Mouse (Mus musculus) ES-E14 (cell line): ENCODE results near the gene Fbxw10. TPM values are rescaled to one million over a fixed set of nuclear protein-coding genes. Genes with fewer than 3 reads are reported as not detected.

Experiments used
- DNase-seq: peaks from one replicate; pipeline ENCODE4 v3.0.0-alpha.2; 2013; ENCODE audit warnings: low read depth, low spot score
- H3K27ac ChIP-seq: 2 replicates; pipeline ENCODE4 v1.5.1; 2012; ENCODE audit warnings: low read depth, mild to moderate bottlenecking, low read length, moderate library complexity, mixed read lengths; ENCODE audit not compliant: poor library complexity, insufficient read depth, severe bottlenecking
- H3K36me3 ChIP-seq: 2 replicates; pipeline ENCODE4 v1.6.1; 2012; ENCODE audit warnings: mild to moderate bottlenecking, low read length, moderate library complexity, mixed read lengths; ENCODE audit not compliant: control insufficient read depth, poor library complexity, insufficient read depth, severe bottlenecking
- H3K4me1 ChIP-seq, 2 experiments: fragments of 150-350 bp in 1 of 2; sonication (generic) in 1 of 2; 2 replicates each; pipeline ENCODE4 v1.6.1; 2012; ENCODE audit warnings: low read length in 2 of 2, mild to moderate bottlenecking in 1 of 2, mixed read lengths in 1 of 2; ENCODE audit not compliant: control insufficient read depth in 2 of 2, insufficient read depth in 2 of 2, poor library complexity in 1 of 2
- H3K4me3 ChIP-seq, 2 experiments: fragments of 150-350 bp in 1 of 2; sonication (generic) in 1 of 2; 2 replicates each; pipeline ENCODE4 v1.5.1; 2012; ENCODE audit warnings: low read length in 2 of 2, low read depth in 1 of 2, mild to moderate bottlenecking in 1 of 2, mixed read lengths in 1 of 2; ENCODE audit not compliant: insufficient read depth in 1 of 2, poor library complexity in 1 of 2, severe bottlenecking in 1 of 2
- H3K9ac ChIP-seq: 2 replicates; pipeline ENCODE4 v1.6.1; 2012; ENCODE audit warnings: low read depth, mild to moderate bottlenecking, low read length, mixed read lengths; ENCODE audit not compliant: poor library complexity, insufficient read depth, severe bottlenecking
- H3K9me3 ChIP-seq: fragments of 150-350 bp; sonication (generic); 2 replicates; pipeline ENCODE4 v1.6.1; 2012; ENCODE audit warnings: low read depth, mild to moderate bottlenecking, low read length; ENCODE audit not compliant: control insufficient read depth, insufficient read depth
- CHD2 ChIP-seq: IDR thresholded peaks from 2 replicates; pipeline ENCODE4 v1.6.1; 2014; ENCODE audit warnings: mild to moderate bottlenecking, low read depth, low read length, inconsistent platforms
- HCFC1 ChIP-seq: IDR thresholded peaks from 2 replicates; pipeline ENCODE4 v1.6.1; 2012; ENCODE audit warnings: low read length, inconsistent platforms, borderline replicate concordance; ENCODE audit not compliant: insufficient read depth
- MAFK ChIP-seq: IDR thresholded peaks from 2 replicates; pipeline ENCODE4 v1.6.1; 2014; ENCODE audit warnings: mild to moderate bottlenecking, low read depth, low read length, inconsistent platforms; ENCODE audit not compliant: insufficient read depth
- ZC3H11A ChIP-seq: IDR thresholded peaks from 2 replicates; pipeline ENCODE4 v1.6.1; 2012; ENCODE audit warnings: low read depth, mild to moderate bottlenecking, inconsistent platforms, low read length, borderline replicate concordance
- ZNF384 ChIP-seq: IDR thresholded peaks from 2 replicates; pipeline ENCODE4 v1.6.1; 2012; ENCODE audit warnings: low read depth, low read length, inconsistent platforms
- in situ Hi-C, 2 experiments: fragments of 600-800 bp; cut with MboI; formaldehyde crosslinking; loops; one replicate each; pipeline ENCODE4 v1.15.1; 2025; ENCODE audit warnings: low sequenced_read_pairs in 2 of 2, inconsistent platforms in 1 of 2; ENCODE audit not compliant: unreplicated experiment in 2 of 2
- total RNA-seq: library from RNA; depleted of rRNA; stranded (reverse); fragments of 300-350 nt; gene quantifications from 2 replicates; pipeline ENCODE4 v1.2.3, GENCODE M21; 2012

Fbxw10 gene
- total RNA-seq, 1 experiment = 0.85 TPM

- Histone ChIP-seq H3K4me1 (peaks cover 9 to 12% of the 10 kb centered on the region in 2 experiments; a peak in 2 of 4 replicates), H3K4me3 (no peak overlapping the region), H3K9ac (no peak overlapping the region), H3K36me3 (no peaks in the 10 kb centered on the region), H3K27ac (no peak overlapping the region), H3K9me3 (no peaks in the 10 kb centered on the region)
- TF ChIP-seq ZNF384 (no peak), CHD2 (no peak), ZC3H11A (no peak), HCFC1 (no peak), MAFK (no peak)
- in situ Hi-C loops = no loop called here
- no peak for DNase-seq
These were observed 854 bp downstream of the Fbxw10 start for GRCm38 (mm10) chr11:62847655-62848191.

- no peaks in the 10 kb centered on the region for H3K9me3 ChIP-seq
- no peak for DNase-seq
- peaks cover 9 to 14% of the 10 kb centered on the region in 2 experiments; a peak in 2 of 4 replicates for H3K4me1 ChIP-seq
- TF ChIP-seq ZC3H11A = no peak
- no peak for TF ChIP-seq ZNF384
- no peak for TF ChIP-seq CHD2
- TF ChIP-seq MAFK = no peak
- no peak for TF ChIP-seq HCFC1
- H3K36me3 ChIP-seq = no peaks in the 10 kb centered on the region
- no peak overlapping the region for H3K27ac ChIP-seq
- in situ Hi-C loops = no loop called here
- H3K4me3 ChIP-seq = no peak overlapping the region
- H3K9ac ChIP-seq = no peak overlapping the region
These were observed 1.4 kb downstream of the Fbxw10 start for GRCm38 (mm10) chr11:62848301-62848700.

GRCm38 (mm10) chr11:62851199-62851598 lies 4.3 kb downstream of the Fbxw10 start:
- in situ Hi-C loops = no loop called here
- Histone ChIP-seq H3K9me3 (no peaks in the 10 kb centered on the region), H3K27ac (no peak overlapping the region), H3K4me3 (no peak overlapping the region), H3K4me1 (peaks cover 5 to 12% of the 10 kb centered on the region in 2 experiments; a peak in 2 of 4 replicates), H3K36me3 (no peaks in the 10 kb centered on the region), H3K9ac (no peak overlapping the region)
- no peak for TF ChIP-seq ZNF384
- TF ChIP-seq CHD2 = no peak
- no peak for TF ChIP-seq MAFK
- TF ChIP-seq HCFC1 = no peak
- no peak for TF ChIP-seq ZC3H11A
- DNase-seq = no peak

- no peak for DNase-seq
- TF ChIP-seq CHD2 = no peak
- TF ChIP-seq MAFK = no peak
- TF ChIP-seq HCFC1 = no peak
- TF ChIP-seq ZNF384 = no peak
- H3K4me1 ChIP-seq = peaks cover 0 to 2% of the 10 kb centered on the region in 2 experiments; a peak in 1 of 4 replicates
- no peaks in the 10 kb centered on the region for H3K36me3 ChIP-seq
- in situ Hi-C loops = no loop called here
- no peak overlapping the region for H3K4me3 ChIP-seq
- H3K9me3 ChIP-seq = no peaks in the 10 kb centered on the region
- no peak overlapping the region for H3K9ac ChIP-seq
- no peak overlapping the region for H3K27ac ChIP-seq
These were observed 6.5 kb downstream of the Fbxw10 start for GRCm38 (mm10) chr11:62853334-62853733.

- TF ChIP-seq CHD2 (no peak), MAFK (no peak), ZNF384 (no peak), ZC3H11A (no peak), HCFC1 (no peak)
- Histone ChIP-seq H3K9me3 (no peaks in the 10 kb centered on the region), H3K9ac (no peak overlapping the region), H3K4me3 (no peak overlapping the region), H3K4me1 (no peaks in the 10 kb centered on the region), H3K36me3 (no peaks in the 10 kb centered on the region), H3K27ac (no peak overlapping the region)
- in situ Hi-C loops = no loop called here
- DNase-seq = no peak
These were observed 18.7 kb downstream of the Fbxw10 start for GRCm38 (mm10) chr11:62865562-62865961.
